Mouse (Mus musculus): Measurements from ENCODE around the gene Atp2c2.

Gene Atp2c2

GRCm38 (mm10) chr8:119787341-119787740, 87.5 kb downstream of the Atp2c2 start:
- no peak for DNase-seq

DNA sequence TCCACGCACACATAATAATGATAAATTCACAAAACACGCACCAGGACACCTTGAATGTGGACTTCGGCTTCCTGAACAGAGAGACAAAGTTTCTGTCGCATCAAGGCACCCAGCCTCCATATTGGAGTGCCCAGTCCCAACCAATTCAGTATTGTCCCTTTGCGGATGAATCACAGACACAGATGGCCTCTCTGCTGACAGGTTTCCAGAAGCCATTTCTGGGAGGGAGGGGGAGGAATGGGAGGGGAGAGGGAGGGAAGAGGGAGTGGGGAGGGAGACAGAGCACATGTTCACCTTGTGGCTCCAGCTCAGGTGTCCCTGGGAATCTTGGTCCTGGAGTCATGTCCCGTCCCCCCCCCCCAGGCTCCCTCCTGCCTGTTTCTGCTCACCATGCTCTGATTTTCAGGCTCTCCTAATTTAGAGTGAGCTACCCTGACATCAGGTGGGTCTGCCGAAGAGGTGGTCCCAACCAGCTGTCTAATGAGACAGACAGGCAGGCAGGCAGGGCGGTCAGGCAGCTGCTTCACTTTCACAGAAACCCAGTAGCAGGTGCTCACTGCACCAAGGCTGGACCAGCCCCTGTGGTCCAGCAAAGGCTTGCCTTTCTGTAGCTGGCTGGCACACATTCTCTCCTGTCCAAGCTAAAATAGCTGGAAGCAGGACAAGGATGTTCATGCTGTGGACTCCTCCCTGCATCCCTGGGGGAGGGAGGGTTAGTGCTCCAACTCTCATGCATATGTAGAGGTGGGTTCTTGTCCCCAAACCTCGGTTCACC, 89.0 kb downstream of the Atp2c2 start:
- no peak for DNase-seq

DNA sequence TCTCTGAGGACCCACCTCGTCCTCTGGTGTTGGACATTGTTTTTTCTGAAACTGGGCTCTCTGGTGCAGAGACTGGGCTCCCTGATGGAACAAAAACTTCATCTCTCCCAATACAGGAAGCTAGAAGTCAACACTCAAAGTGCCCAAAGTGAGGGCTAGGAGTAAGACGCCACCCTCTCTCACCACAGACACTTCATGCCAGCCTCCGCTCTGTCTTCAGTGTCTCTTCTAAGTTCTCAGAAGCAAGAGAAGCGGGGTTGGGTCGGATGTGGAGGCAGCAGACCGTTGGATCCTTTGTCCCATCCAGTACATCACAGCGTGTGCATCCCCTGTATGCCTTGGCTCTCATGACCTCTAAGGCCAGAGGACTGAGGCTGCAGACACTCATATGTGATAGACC, 89.8 kb downstream of the Atp2c2 start:
- no peak for DNase-seq

GRCm38 (mm10) chr8:119791804-119792704, 92.2 kb downstream of the Atp2c2 start:
- DNase-seq: no peak

GRCm38 (mm10) chr8:119794689-119795088, 94.9 kb downstream of the Atp2c2 start:
- DNase-seq: no peak

DNA sequence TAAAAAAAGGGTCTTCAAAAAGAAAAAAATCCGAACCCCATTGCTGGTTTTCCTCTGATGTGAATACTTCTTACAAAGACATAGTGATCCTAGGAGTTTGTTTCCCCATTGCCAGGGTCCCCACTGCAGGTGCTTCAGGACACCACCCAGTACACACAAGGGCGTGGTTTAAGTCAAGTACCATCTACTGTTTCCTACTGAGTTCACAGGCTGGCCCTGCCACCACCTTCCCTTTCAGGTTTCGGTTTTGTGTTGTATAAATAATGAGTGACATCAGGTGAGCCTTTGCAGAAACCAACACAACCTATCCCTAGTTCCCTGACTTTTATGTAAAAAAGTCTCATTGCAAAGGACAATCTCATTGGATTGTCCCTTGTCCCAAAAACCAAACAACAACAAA, 95.8 kb downstream of the Atp2c2 start:
- DNase-seq: no peak

GRCm38 (mm10) chr8:119798170-119798964, 98.6 kb downstream of the Atp2c2 start:
- peak; percentile 50 for DNase-seq

GRCm38 (mm10) chr8:119798965-119799264, 99.1 kb downstream of the Atp2c2 start:
- DNase-seq: no peak

- DNase-seq: peak; percentile 54
Measured at GRCm38 (mm10) chr8:119801168-119801567, 101.4 kb downstream of the Atp2c2 start.

GRCm38 (mm10) chr8:119802592-119802991, 102.8 kb downstream of the Atp2c2 start:
- no peak for DNase-seq

DNA sequence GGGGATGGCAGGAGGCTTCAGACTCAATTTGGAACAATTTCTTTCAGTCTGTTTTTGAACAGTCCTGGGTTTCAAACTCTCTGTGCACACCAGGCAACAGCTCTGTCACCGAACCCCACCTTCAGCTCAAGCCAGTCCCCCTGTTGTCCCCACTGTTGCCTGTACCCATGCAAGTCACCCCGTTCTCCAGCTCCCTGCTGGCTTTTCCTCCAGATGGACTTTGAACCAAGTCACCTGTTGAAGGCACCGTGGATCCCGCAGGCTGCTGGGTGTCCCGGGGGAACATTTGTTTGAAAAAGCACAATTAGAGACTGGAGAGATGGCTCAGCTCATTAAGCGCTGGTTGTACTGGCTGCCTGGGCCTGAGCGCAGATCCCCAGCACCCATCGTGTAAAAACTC, 105.5 kb downstream of the Atp2c2 start:
- no peak for DNase-seq

- DNase-seq: peak; percentile 62
Measured at GRCm38 (mm10) chr8:119806422-119807263, 106.8 kb downstream of the Atp2c2 start.

All from right cerebral cortex, postnatal 25 days (tissue).